Comparison of ENCODE assay signal across 14 mouse cellular contexts in genomic region chr9:102861789-102862188, GRCm38 (mm10). TPM values are rescaled to one million over a fixed set of nuclear protein-coding genes. Genes with fewer than 3 reads are reported as not detected.
DNase-seq lines count a peak whose midpoint lies in the region; ATAC-seq lines count a peak whose summit lies in the region.
"Had no signal": no experiment of that assay in that cellular context is flagged by ENCODE, and none has a peak within 500 bp of the region (broad histone marks: within the 10 kb centered on the region; RNA-seq: fewer than 3 reads in every experiment).

No protein-coding gene starts in this region.

- no peak for DNase-seq in embryonic facial prominence, embryonic 10.5 days (ENCODE audit: low spot score)
- DNase-seq in liver, embryonic 13.5 days = no peak
- no peak for DNase-seq in layer of hippocampus, adult 11-12 months (ENCODE audit: low spot score)
- DNase-seq: cerebellum, adult 9-10 months; gastrocnemius, adult 2 months; layer of hippocampus, adult 9-11 months; thymus, adult 2 months had no signal

- WGBS in embryonic facial prominence, embryonic 12.5 days = 84% methylated on average over 7 of the region's 7 CpGs
- 84% methylated on average over 7 of the region's 7 CpGs for WGBS in embryonic facial prominence, embryonic 10.5 days
- WGBS in liver, embryonic 13.5 days (ENCODE audit: insufficient replicate concordance) = 74% methylated on average over 7 of the region's 7 CpGs
- 72% methylated on average over 7 of the region's 7 CpGs for WGBS in liver, embryonic 12.5 days (ENCODE audit: insufficient replicate concordance)
- WGBS in kidney, embryonic 14.5 days = 64% methylated on average over 7 of the region's 7 CpGs
- WGBS in liver, embryonic 16.5 days (ENCODE audit: insufficient replicate concordance) = 64% methylated on average over 7 of the region's 7 CpGs
- 86% methylated on average over 7 of the region's 7 CpGs for WGBS in forebrain, embryonic 16.5 days

- 0 out of 2 replicates have a peak, but pooled peaks cover 3% of the 10 kb centered on the region for H3K36me3 ChIP-seq in embryonic facial prominence, embryonic 12.5 days
- H3K36me3 ChIP-seq in embryonic facial prominence, embryonic 10.5 days (replicated peaks) = peaks cover 67% of the 10 kb centered on the region
- peaks cover 7% of the 10 kb centered on the region for H3K36me3 ChIP-seq in liver, embryonic 13.5 days
- H3K36me3 ChIP-seq in liver, embryonic 12.5 days = peaks cover 37% of the 10 kb centered on the region
- peaks cover 3% of the 10 kb centered on the region; the same call in 1 of the 2 replicates for H3K36me3 ChIP-seq in kidney, embryonic 14.5 days (ENCODE audit: control insufficient read depth, insufficient read depth, low read length)
- H3K36me3 ChIP-seq in liver, embryonic 16.5 days (ENCODE audit: control insufficient read depth, insufficient read depth) = no peaks in the 10 kb centered on the region
- H3K36me3 ChIP-seq in forebrain, embryonic 16.5 days (ENCODE audit: control insufficient read depth, insufficient read depth) = no peaks in the 10 kb centered on the region
- H3K36me3 ChIP-seq: hindbrain, embryonic 15.5 days had no signal

- ATAC-seq in embryonic facial prominence, embryonic 12.5 days (ENCODE audit: insufficient number of reproducible peaks, insufficient read depth, low FRiP score, low TSS enrichment) = no peak
- peak; percentile 47; the same call in 1 of the 2 replicates for ATAC-seq in liver, embryonic 13.5 days (ENCODE audit: low read depth)
- ATAC-seq in liver, embryonic 12.5 days = no peak
- no peak for ATAC-seq in kidney, embryonic 14.5 days (ENCODE audit: low FRiP score, low TSS enrichment)
- ATAC-seq in liver, embryonic 16.5 days (ENCODE audit: low read depth) = peak; percentile 41
- no peak for ATAC-seq in forebrain, embryonic 16.5 days
- ATAC-seq: forebrain, embryonic 14.5 days had no signal

- no peaks in the 10 kb centered on the region for H3K9me3 ChIP-seq in embryonic facial prominence, embryonic 12.5 days
- peaks cover 15% of the 10 kb centered on the region for H3K9me3 ChIP-seq in embryonic facial prominence, embryonic 10.5 days
- H3K9me3 ChIP-seq in liver, embryonic 13.5 days (replicated peaks) = no peaks in the 10 kb centered on the region
- H3K9me3 ChIP-seq in liver, embryonic 12.5 days (replicated peaks) = no peaks in the 10 kb centered on the region
- H3K9me3 ChIP-seq in kidney, embryonic 14.5 days (ENCODE audit: control insufficient read depth, low read length) = no peaks in the 10 kb centered on the region; the same call in 1 of the 2 replicates
- H3K9me3 ChIP-seq in liver, embryonic 16.5 days (replicated peaks; ENCODE audit: control insufficient read depth, low read length) = no peaks in the 10 kb centered on the region
- H3K9me3 ChIP-seq in forebrain, embryonic 16.5 days (ENCODE audit: control insufficient read depth, low read length) = no peaks in the 10 kb centered on the region
- H3K9me3 ChIP-seq: hindbrain, embryonic 15.5 days had no signal

- no peak overlapping the region for H3K4me3 ChIP-seq in embryonic facial prominence, embryonic 12.5 days
- H3K4me3 ChIP-seq in embryonic facial prominence, embryonic 10.5 days = no peak overlapping the region
- H3K4me3 ChIP-seq in liver, embryonic 13.5 days (replicated peaks) = no peak overlapping the region
- H3K4me3 ChIP-seq in liver, embryonic 12.5 days = no peak overlapping the region
- no peak overlapping the region for H3K4me3 ChIP-seq in kidney, embryonic 14.5 days (ENCODE audit: low read length)
- no peak overlapping the region for H3K4me3 ChIP-seq in liver, embryonic 16.5 days (ENCODE audit: low read depth, low read length)
- no peak overlapping the region for H3K4me3 ChIP-seq in forebrain, embryonic 16.5 days (replicated peaks; ENCODE audit: low read length)
- H3K4me3 ChIP-seq: gastrocnemius, adult 2 months; hindbrain, embryonic 15.5 days had no signal

- H3K9ac ChIP-seq in embryonic facial prominence, embryonic 12.5 days = no peak overlapping the region
- no peak overlapping the region for H3K9ac ChIP-seq in liver, embryonic 13.5 days
- no peak overlapping the region for H3K9ac ChIP-seq in liver, embryonic 12.5 days
- H3K9ac ChIP-seq in kidney, embryonic 14.5 days (ENCODE audit: low read depth, low read length) = no peak overlapping the region
- H3K9ac ChIP-seq in liver, embryonic 16.5 days (ENCODE audit: low read depth, low read length) = no peak overlapping the region
- H3K9ac ChIP-seq in forebrain, embryonic 16.5 days (replicated peaks; ENCODE audit: low read depth, low read length) = no peak overlapping the region
- H3K9ac ChIP-seq: hindbrain, embryonic 15.5 days had no signal

- H3K4me2 ChIP-seq in embryonic facial prominence, embryonic 12.5 days (replicated peaks) = no peak overlapping the region
- no peak overlapping the region for H3K4me2 ChIP-seq in liver, embryonic 13.5 days
- H3K4me2 ChIP-seq in liver, embryonic 12.5 days = no peak overlapping the region
- no peak overlapping the region for H3K4me2 ChIP-seq in kidney, embryonic 14.5 days (replicated peaks; ENCODE audit: low read depth, low read length)
- H3K4me2 ChIP-seq in liver, embryonic 16.5 days (ENCODE audit: low read depth, low read length) = no peak overlapping the region
- H3K4me2 ChIP-seq in forebrain, embryonic 16.5 days (ENCODE audit: low read length) = no peak overlapping the region
- H3K4me2 ChIP-seq: hindbrain, embryonic 15.5 days had no signal

- no peaks in the 10 kb centered on the region for H3K27me3 ChIP-seq in embryonic facial prominence, embryonic 12.5 days
- no peaks in the 10 kb centered on the region for H3K27me3 ChIP-seq in embryonic facial prominence, embryonic 10.5 days (replicated peaks; ENCODE audit: low read depth, poor library complexity, severe bottlenecking)
- H3K27me3 ChIP-seq in liver, embryonic 13.5 days = no peaks in the 10 kb centered on the region
- H3K27me3 ChIP-seq in liver, embryonic 12.5 days (replicated peaks) = no peaks in the 10 kb centered on the region
- H3K27me3 ChIP-seq in kidney, embryonic 14.5 days (ENCODE audit: control insufficient read depth, insufficient read depth, low read length) = no peaks in the 10 kb centered on the region
- H3K27me3 ChIP-seq in liver, embryonic 16.5 days (ENCODE audit: control insufficient read depth, insufficient read depth, low read depth, low read length) = no peaks in the 10 kb centered on the region
- H3K27me3 ChIP-seq in forebrain, embryonic 16.5 days (replicated peaks; ENCODE audit: control insufficient read depth, insufficient read depth, low read length) = no peaks in the 10 kb centered on the region
- H3K27me3 ChIP-seq: hindbrain, embryonic 15.5 days had no signal

- H3K27ac ChIP-seq in embryonic facial prominence, embryonic 12.5 days = 0 out of 2 replicates have a peak overlapping the region, but pooled peaks have one; percentile 11
- no peak overlapping the region for H3K27ac ChIP-seq in embryonic facial prominence, embryonic 10.5 days (replicated peaks)
- H3K27ac ChIP-seq in liver, embryonic 13.5 days = no peak overlapping the region
- no peak overlapping the region; the same call in 1 of the 2 replicates for H3K27ac ChIP-seq in liver, embryonic 12.5 days
- H3K27ac ChIP-seq in kidney, embryonic 14.5 days (ENCODE audit: low read depth, low read length) = peak overlapping the region; percentile 14; the same call in 1 of the 2 replicates
- no peak overlapping the region for H3K27ac ChIP-seq in liver, embryonic 16.5 days (ENCODE audit: low read length)
- H3K27ac ChIP-seq in forebrain, embryonic 16.5 days (ENCODE audit: low read length) = no peak overlapping the region
- H3K27ac ChIP-seq: gastrocnemius, adult 2 months; hindbrain, embryonic 15.5 days had no signal

- H3K4me1 ChIP-seq in embryonic facial prominence, embryonic 12.5 days = peaks cover 47% of the 10 kb centered on the region
- peaks cover 60% of the 10 kb centered on the region for H3K4me1 ChIP-seq in embryonic facial prominence, embryonic 10.5 days
- peaks cover 43% of the 10 kb centered on the region for H3K4me1 ChIP-seq in liver, embryonic 13.5 days (replicated peaks)
- H3K4me1 ChIP-seq in liver, embryonic 12.5 days = peaks cover 72% of the 10 kb centered on the region
- H3K4me1 ChIP-seq in kidney, embryonic 14.5 days (ENCODE audit: control insufficient read depth, insufficient read depth, low read length) = peaks cover 52% of the 10 kb centered on the region
- peaks cover 8% of the 10 kb centered on the region for H3K4me1 ChIP-seq in liver, embryonic 16.5 days (ENCODE audit: control insufficient read depth, low read depth, low read length)
- peaks cover 40% of the 10 kb centered on the region for H3K4me1 ChIP-seq in forebrain, embryonic 16.5 days (replicated peaks; ENCODE audit: control insufficient read depth, insufficient read depth, low read length)

RNA-seq across cellular contexts. Expression of gene Ryk, which starts 27.1 kb away (rescaled TPM):
- polyA plus RNA-seq in embryonic facial prominence, embryonic 12.5 days (2016; fragmentation: Nextera tagmentation; extraction: Ambion mirVana) = 22.8 and 24.8 TPM in 2 replicates
- 15.8 and 15.9 TPM in 2 replicates for polyA plus RNA-seq in embryonic facial prominence, embryonic 10.5 days (2016; fragmentation: Nextera tagmentation; extraction: Ambion mirVana)
- 4.5 and 5.2 TPM in 2 replicates for polyA plus RNA-seq in liver, embryonic 13.5 days (2015; fragmentation: Nextera tagmentation; extraction: Ambion mirVana)
- polyA plus RNA-seq in liver, embryonic 12.5 days (2016; fragmentation: Nextera tagmentation; extraction: Ambion mirVana) = 8.3 and 8.4 TPM in 2 replicates
- 29.9 and 32.7 TPM in 2 replicates for polyA plus RNA-seq in kidney, embryonic 14.5 days (2014; fragmentation: Nextera tagmentation; extraction: Ambion mirVana)
- 3.0 and 3.2 TPM in 2 replicates for polyA plus RNA-seq in liver, embryonic 16.5 days (2015; fragmentation: Nextera tagmentation; extraction: Ambion mirVana)
- 14.1 TPM in 2 replicates for polyA plus RNA-seq in forebrain, embryonic 16.5 days (2015; fragmentation: Nextera tagmentation; extraction: Ambion mirVana)

Comparison
In these comparisons a context has a peak if more than half of its experiments do, and no peak if none do; other contexts are left out.
1. ATAC-seq: peak in liver, embryonic 13.5 days (single experiment) and liver, embryonic 16.5 days (single experiment); none in embryonic facial prominence, embryonic 12.5 days (single experiment), liver, embryonic 12.5 days (single experiment), kidney, embryonic 14.5 days (single experiment) and forebrain, embryonic 16.5 days (single experiment).
2. H3K27ac ChIP-seq: peak in embryonic facial prominence, embryonic 12.5 days (single experiment) and kidney, embryonic 14.5 days (single experiment); none in embryonic facial prominence, embryonic 10.5 days (single experiment), liver, embryonic 13.5 days (single experiment), liver, embryonic 12.5 days (single experiment), liver, embryonic 16.5 days (single experiment) and forebrain, embryonic 16.5 days (single experiment).